ENCODE assay signal across 8 mouse cellular contexts in genomic region chr2:103718594-103719291, GRCm38 (mm10). TPM values are rescaled to one million over a fixed set of nuclear protein-coding genes. Genes with fewer than 3 reads are reported as not detected.
DNase-seq lines count a peak whose midpoint lies in the region; ATAC-seq and TF ChIP-seq lines count a peak whose summit lies in the region.

No protein-coding gene starts in this region.

- no peaks in the 10 kb centered on the region for H3K79me3 ChIP-seq in C2C12 (ENCODE audit: low read depth)

- DNase-seq in adrenal gland, postnatal 36 days = peak; percentile 70 to 80
- peak; percentile 63 for DNase-seq in embryonic facial prominence, embryonic 14.5 days (ENCODE audit: low spot score)
- peak; percentile 90 for DNase-seq in heart, embryonic 10.5 days (ENCODE audit: low spot score)
- peak; percentile 63 for DNase-seq in liver
- DNase-seq in naive thymus-derived CD4-positive, alpha-beta T cell, adult 2 months (ENCODE audit: low read depth) = peak; percentile 85
- DNase-seq in spleen, postnatal 4 days (ENCODE audit: low spot score in 2 of 2) = peak; percentile 62 to 86

- no peak overlapping the region for H3ac ChIP-seq in C2C12 (ENCODE audit: control insufficient read depth, insufficient read length, low read depth)

- H3K27me3 ChIP-seq in C2C12 (ENCODE audit: control insufficient read depth, insufficient read depth, insufficient read length) = no peaks in the 10 kb centered on the region
- no peaks in the 10 kb centered on the region for H3K27me3 ChIP-seq in embryonic facial prominence, embryonic 14.5 days (replicated peaks; ENCODE audit: control insufficient read depth, insufficient read depth, low read length)
- H3K27me3 ChIP-seq in heart, embryonic 10.5 days (ENCODE audit: insufficient read depth, poor library complexity, severe bottlenecking) = no peaks in the 10 kb centered on the region
- H3K27me3 ChIP-seq in kidney, embryonic 15.5 days = no peaks in the 10 kb centered on the region

- no peaks in the 10 kb centered on the region for H3K9me3 ChIP-seq in embryonic facial prominence, embryonic 14.5 days (ENCODE audit: control insufficient read depth, low read length)
- H3K9me3 ChIP-seq in heart, embryonic 10.5 days = no peaks in the 10 kb centered on the region
- no peaks in the 10 kb centered on the region for H3K9me3 ChIP-seq in kidney, embryonic 15.5 days (replicated peaks)

- H3K4me3 ChIP-seq in C2C12 (ENCODE audit: insufficient read depth, poor library complexity, severe bottlenecking) = no peak overlapping the region
- no peak overlapping the region for H3K4me3 ChIP-seq in embryonic facial prominence, embryonic 14.5 days (ENCODE audit: low read depth, low read length)
- no peak overlapping the region for H3K4me3 ChIP-seq in heart, embryonic 10.5 days
- no peak overlapping the region for H3K4me3 ChIP-seq in kidney, embryonic 15.5 days (replicated peaks)

- H3K79me2 ChIP-seq in C2C12 (ENCODE audit: control insufficient read depth, insufficient read depth) = no peaks in the 10 kb centered on the region

- no peak overlapping the region for H3K9ac ChIP-seq in embryonic facial prominence, embryonic 14.5 days (ENCODE audit: low read depth, low read length)
- H3K9ac ChIP-seq in kidney, embryonic 15.5 days = no peak overlapping the region

- H3K27ac ChIP-seq in embryonic facial prominence, embryonic 14.5 days (replicated peaks; ENCODE audit: low read depth, low read length) = no peak overlapping the region
- H3K27ac ChIP-seq in heart, embryonic 10.5 days = no peak overlapping the region
- no peak overlapping the region for H3K27ac ChIP-seq in kidney, embryonic 15.5 days

- peaks cover 53% of the 10 kb centered on the region for H3K36me3 ChIP-seq in C2C12 (ENCODE audit: control insufficient read depth, insufficient read depth)
- H3K36me3 ChIP-seq in embryonic facial prominence, embryonic 14.5 days (ENCODE audit: control insufficient read depth, insufficient read depth, low read length) = peaks cover 73% of the 10 kb centered on the region
- peaks cover 75% of the 10 kb centered on the region for H3K36me3 ChIP-seq in heart, embryonic 10.5 days
- H3K36me3 ChIP-seq in kidney, embryonic 15.5 days = peaks cover 66% of the 10 kb centered on the region

- ATAC-seq in embryonic facial prominence, embryonic 14.5 days (ENCODE audit: low read depth) = peak; percentile 87
- peak; percentile 60; the same call in 1 of the 2 replicates for ATAC-seq in kidney, embryonic 15.5 days (replicated peaks; ENCODE audit: low FRiP score)

- no peak overlapping the region for H3K4me2 ChIP-seq in embryonic facial prominence, embryonic 14.5 days (ENCODE audit: low read depth, low read length)
- no peak overlapping the region for H3K4me2 ChIP-seq in kidney, embryonic 15.5 days

- 61% methylated on average over 8 of the region's 8 CpGs for WGBS in embryonic facial prominence, embryonic 14.5 days
- 64% methylated on average over 8 of the region's 8 CpGs for WGBS in heart, embryonic 10.5 days
- 62% methylated on average over 8 of the region's 8 CpGs for WGBS in kidney, embryonic 15.5 days

- peak; percentile 93 for TF ChIP-seq CTCF in C2C12 (IDR thresholded peaks at IDR 0.05; ENCODE audit: control insufficient read depth, insufficient read depth, insufficient read length)

- no peaks in the 10 kb centered on the region for H3K4me1 ChIP-seq in embryonic facial prominence, embryonic 14.5 days (ENCODE audit: control insufficient read depth, insufficient read depth, low read length)
- peaks cover 23% of the 10 kb centered on the region for H3K4me1 ChIP-seq in heart, embryonic 10.5 days
- H3K4me1 ChIP-seq in kidney, embryonic 15.5 days = no peaks in the 10 kb centered on the region

TF ChIP-seq in C2C12, 6 proteins besides CTCF, POLR2A, EP300 and RAD21:
- TF ChIP-seq MAX (IDR thresholded peaks at IDR 0.05) (peak; percentile 60), FOSL1 (IDR thresholded peaks at IDR 0.05; ENCODE audit: insufficient read depth, low read length, poor library complexity, severe bottlenecking) (no peak)

RNA-seq across cellular contexts. Expression of gene Nat10, which starts 42.3 kb away (rescaled TPM):
- 28.0 TPM for polyA plus RNA-seq in C2C12 (2012; fragmentation: generic; extraction: Trizol)
- total RNA-seq in adrenal gland, postnatal 36 days (2021) = 10 to 100 TPM; 34.4 to 37.3 TPM
- 21.9 and 22.5 TPM in 2 replicates for polyA plus RNA-seq in embryonic facial prominence, embryonic 14.5 days (2014; fragmentation: Nextera tagmentation; extraction: Ambion mirVana)
- polyA plus RNA-seq in heart, embryonic 10.5 days (2016; fragmentation: Nextera tagmentation; extraction: Ambion mirVana) = 26.6 and 32.2 TPM in 2 replicates
- 25.3 and 27.4 TPM in 2 replicates for polyA plus RNA-seq in kidney, embryonic 15.5 days (2015; fragmentation: Nextera tagmentation; extraction: Ambion mirVana)
